Mouse (Mus musculus): Measurements from ENCODE around the gene Lst1. TPM values are rescaled to one million over a fixed set of nuclear protein-coding genes. Genes with fewer than 3 reads are reported as not detected.

Lst1 gene
- total and polyA plus RNA-seq, 3 experiments = 2.9 to 8.5 (median 8.4) TPM

GRCm38 (mm10) chr17:35158850-35159593 lies 29.2 kb downstream of the Lst1 start:
- no peak for DNase-seq (ENCODE audit: extremely low read depth)
- H3K9me3 ChIP-seq (replicated peaks; ENCODE audit: low read length) = no peaks in the 10 kb centered on the region
- in situ Hi-C loops (cut with MboI; ENCODE audit: low pct_ligation_motif_present, low pct_unique_long_range_greater_than_20kb, low sequenced_read_pairs) = no loop called here
- no peak overlapping the region for H3K4me2 ChIP-seq (ENCODE audit: insufficient read depth, low read depth, poor library complexity, severe bottlenecking)
- H3K9ac ChIP-seq (ENCODE audit: insufficient read depth, low read depth) = no peak overlapping the region
- no peak overlapping the region for H3K4me3 ChIP-seq (replicated peaks in 1 of 3; ENCODE audit: low read depth in 2 of 3, low read length in 2 of 3, poor library complexity in 1 of 3)
- H3K36me3 ChIP-seq (replicated peaks in 1 of 2; ENCODE audit: control insufficient read depth in 1 of 2, insufficient read depth in 1 of 2, low read length in 1 of 2) = peaks cover 80 to 90% of the 10 kb centered on the region in 2 experiments
- peaks cover 0 to 25% of the 10 kb centered on the region in 2 experiments; a peak in 2 of 4 replicates for H3K4me1 ChIP-seq (ENCODE audit: control insufficient read depth in 1 of 2, insufficient read depth in 2 of 2)
- dilution Hi-C loops (cut with MboI; ENCODE audit: extremely low pct_ligation_motif_present, extremely low pct_unique_long_range_greater_than_20kb, low sequenced_read_pairs) = no loop called here
- TF ChIP-seq JUND (conservative IDR thresholded peaks at IDR 0.05; ENCODE audit: low read depth, low read length) (no peak), ZC3H11A (IDR thresholded peaks at IDR 0.05; ENCODE audit: low read depth, low read length) (no peak), MAX (IDR thresholded peaks at IDR 0.05; ENCODE audit: low read length) (no peak), CHD2 (IDR thresholded peaks at IDR 0.05; ENCODE audit: low read length) (no peak), USF2 (conservative IDR thresholded peaks at IDR 0.05; ENCODE audit: low read depth, low read length) (no peak), E2F4 (IDR thresholded peaks at IDR 0.05; ENCODE audit: insufficient replicate concordance, low read depth, low read length) (no peak), ELF1 (IDR thresholded peaks at IDR 0.05; ENCODE audit: low read depth, low read length) (no peak), TCF12 (IDR thresholded peaks at IDR 0.05; ENCODE audit: low read depth, low read length) (no peak), TBP (conservative IDR thresholded peaks at IDR 0.05; ENCODE audit: low read depth, low read length) (no peak), GABPA (IDR thresholded peaks at IDR 0.05; ENCODE audit: insufficient replicate concordance, low read depth, low read length) (no peak), POLR2AphosphoS2 (IDR thresholded peaks at IDR 0.05; ENCODE audit: low read depth, low read length) (no peak), MAZ (IDR thresholded peaks at IDR 0.05; ENCODE audit: low read depth, low read length) (no peak), HCFC1 (IDR thresholded peaks at IDR 0.05; ENCODE audit: low read depth, low read length) (no peak), IRF4 (IDR thresholded peaks at IDR 0.05; ENCODE audit: low read depth, low read length) (no peak), MEF2A (IDR thresholded peaks at IDR 0.05; ENCODE audit: borderline replicate concordance, low read depth, low read length) (no peak), CHD1 (IDR thresholded peaks at IDR 0.05; ENCODE audit: low read depth, low read length) (no peak)
- peaks cover 61% of the 10 kb centered on the region for H3K79me2 ChIP-seq (replicated peaks; ENCODE audit: control insufficient read depth, extremely low read depth, insufficient read depth, poor library complexity, severe bottlenecking)
- H3K27me3 ChIP-seq (replicated peaks) = no peaks in the 10 kb centered on the region
- H3K27ac ChIP-seq (ENCODE audit: insufficient read depth, low read depth) = no peak overlapping the region

- H3K9ac ChIP-seq (ENCODE audit: insufficient read depth, low read depth) = no peak overlapping the region
- no peaks in the 10 kb centered on the region for H3K9me3 ChIP-seq (replicated peaks; ENCODE audit: low read length)
- in situ Hi-C loops (cut with MboI; ENCODE audit: low pct_ligation_motif_present, low pct_unique_long_range_greater_than_20kb, low sequenced_read_pairs) = no loop called here
- H3K36me3 ChIP-seq (replicated peaks in 1 of 2; ENCODE audit: control insufficient read depth in 1 of 2, insufficient read depth in 1 of 2, low read length in 1 of 2) = peaks cover 93 to 100% of the 10 kb centered on the region in 2 experiments
- H3K4me2 ChIP-seq (ENCODE audit: insufficient read depth, low read depth, poor library complexity, severe bottlenecking) = no peak overlapping the region
- dilution Hi-C loops (cut with MboI; ENCODE audit: extremely low pct_ligation_motif_present, extremely low pct_unique_long_range_greater_than_20kb, low sequenced_read_pairs) = no loop called here
- no peaks in the 10 kb centered on the region for H3K27me3 ChIP-seq (replicated peaks)
- DNase-seq (ENCODE audit: extremely low read depth) = no peak
- no peak overlapping the region for H3K4me3 ChIP-seq (replicated peaks in 1 of 3; ENCODE audit: low read depth in 2 of 3, low read length in 2 of 3, poor library complexity in 1 of 3)
- peaks cover 48% of the 10 kb centered on the region for H3K79me2 ChIP-seq (replicated peaks; ENCODE audit: control insufficient read depth, extremely low read depth, insufficient read depth, poor library complexity, severe bottlenecking)
- no peak overlapping the region for H3K27ac ChIP-seq (ENCODE audit: insufficient read depth, low read depth)
- peaks cover 0 to 22% of the 10 kb centered on the region in 2 experiments; a peak in 2 of 4 replicates for H3K4me1 ChIP-seq (ENCODE audit: control insufficient read depth in 1 of 2, insufficient read depth in 2 of 2)
- TF ChIP-seq MAZ (IDR thresholded peaks at IDR 0.05; ENCODE audit: low read depth, low read length) = no peak
- no peak for TF ChIP-seq GABPA (IDR thresholded peaks at IDR 0.05; ENCODE audit: insufficient replicate concordance, low read depth, low read length)
- no peak for TF ChIP-seq NELFE (IDR thresholded peaks at IDR 0.05; ENCODE audit: low read depth, low read length)
- TF ChIP-seq ELF1 (IDR thresholded peaks at IDR 0.05; ENCODE audit: low read depth, low read length) = no peak
- TF ChIP-seq CHD1 (IDR thresholded peaks at IDR 0.05; ENCODE audit: low read depth, low read length) = no peak
- no peak for TF ChIP-seq NRF1 (IDR thresholded peaks at IDR 0.05; ENCODE audit: low read depth, low read length)
- TF ChIP-seq CHD2 (IDR thresholded peaks at IDR 0.05; ENCODE audit: low read length) = no peak
Measured at GRCm38 (mm10) chr17:35157661-35158175, 30.5 kb downstream of the Lst1 start.

All from CH12.LX (cell line).